Mouse (Mus musculus) inflammation-experienced regulatory T-cells, adult 16 weeks (primary cell): ENCODE data around the gene Thoc6. TPM values are rescaled to one million over a fixed set of nuclear protein-coding genes. Genes with fewer than 3 reads are reported as not detected.

Experiments used
- polyA plus RNA-seq: library from polyadenylated mRNA; unstranded; fragments of 100-300 nt; shearing (Covaris generic); gene quantifications from one replicate; pipeline ENCODE4 v1.2.1, GENCODE M21; 2017

Thoc6 gene
- polyA plus RNA-seq: 33.8 TPM

DNA sequence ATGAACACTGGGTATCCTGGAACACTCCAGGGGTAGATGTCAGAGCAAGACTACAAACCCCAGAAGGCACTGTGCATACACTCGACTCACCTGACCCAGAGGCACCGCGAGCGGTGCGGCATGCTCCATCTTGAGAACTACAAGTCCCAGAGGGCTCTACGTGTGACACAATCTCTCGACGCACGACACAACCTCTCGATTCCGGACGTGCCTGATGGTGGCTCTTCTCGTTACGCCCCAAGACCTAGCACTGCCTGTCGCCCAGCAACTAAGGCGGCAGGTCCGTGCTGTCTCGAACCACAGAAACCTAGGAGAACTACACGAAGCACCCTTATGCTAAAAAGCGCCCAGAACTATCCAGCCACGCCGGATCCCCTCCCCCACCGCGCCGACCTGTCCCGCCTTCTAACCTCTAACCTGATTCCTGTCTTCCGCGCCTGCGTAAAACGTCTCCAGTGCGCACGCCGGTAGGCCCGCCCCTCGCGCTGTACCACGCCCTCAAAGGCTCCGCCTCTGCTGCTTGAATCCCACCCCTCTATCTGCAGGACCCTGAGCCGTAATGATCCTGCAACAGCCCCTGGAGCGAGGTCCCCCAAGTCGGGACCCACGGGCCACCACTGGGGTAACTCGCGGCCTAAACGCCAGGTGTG lies at the start of gene Thoc6, which contains the start of gene Hcfc1r1:
TSS of gene Thoc6 (minus strand) at position 459 of the 650 bp plus-strand sequence.
TSS of gene Hcfc1r1 (plus strand) at position 173 of the 650 bp plus-strand sequence.

GRCm38 (mm10) chr17:23722376-23723125 lies 48.9 kb upstream of the Thoc6 start, which contains the start of gene 1520401A03Rik:
1520401A03Rik (minus strand) TSS chr17:23722783.

GRCm38 (mm10) chr17:23683856-23684672 lies 10.4 kb upstream of the Thoc6 start, which contains the start of gene Cldn9:
Cldn9 (minus strand) TSS chr17:23684026.

DNA sequence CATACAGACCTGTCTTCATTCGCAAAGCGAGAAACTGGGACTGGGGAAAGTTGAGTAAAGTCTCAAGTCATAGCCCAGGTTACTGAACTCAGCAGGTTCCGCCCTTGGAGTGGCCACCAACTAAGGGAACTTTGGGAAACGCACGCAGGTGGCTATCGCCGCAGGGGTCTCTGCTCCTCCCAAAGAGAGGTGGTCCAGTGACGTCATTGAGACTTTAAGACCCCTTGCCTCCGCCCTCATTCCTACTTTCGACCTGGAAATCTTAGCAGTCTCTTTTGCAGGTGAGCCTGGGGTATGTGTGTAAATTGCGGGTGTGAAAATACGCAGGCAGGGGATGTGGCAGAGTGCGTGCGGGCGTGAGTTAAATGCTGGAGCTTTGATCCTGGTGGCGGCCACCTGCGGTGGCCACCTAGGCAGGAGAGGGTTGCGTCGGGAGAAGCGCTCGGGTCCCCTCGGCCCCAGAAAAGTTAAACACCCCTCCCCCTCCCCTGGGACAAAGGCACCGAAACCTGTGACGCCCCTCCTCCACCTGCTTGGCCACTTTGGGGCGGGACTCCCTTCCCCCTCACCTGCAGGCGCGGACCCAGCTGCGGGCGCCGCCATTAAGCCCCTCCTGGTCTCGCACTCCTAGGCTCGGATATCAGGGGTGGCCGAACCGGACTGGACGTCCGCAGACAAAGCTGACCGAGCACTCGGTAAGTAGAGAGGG lies 5.6 kb upstream of the Thoc6 start, which contains the start of gene Cldn6:
TSS of gene Cldn6 (plus strand) at position 123 of the 709 bp plus-strand sequence.

GRCm38 (mm10) chr17:23677236-23677679 lies 3.6 kb upstream of the Thoc6 start, which contains the start of gene Tnfrsf12a:
Tnfrsf12a (minus strand) TSS chr17:23677468.

GRCm38 (mm10) chr17:23660117-23660875 lies 13.4 kb downstream of the Thoc6 start, which contains the start of gene Bicdl2:
Bicdl2 (plus strand) TSS chr17:23660506.

DNA sequence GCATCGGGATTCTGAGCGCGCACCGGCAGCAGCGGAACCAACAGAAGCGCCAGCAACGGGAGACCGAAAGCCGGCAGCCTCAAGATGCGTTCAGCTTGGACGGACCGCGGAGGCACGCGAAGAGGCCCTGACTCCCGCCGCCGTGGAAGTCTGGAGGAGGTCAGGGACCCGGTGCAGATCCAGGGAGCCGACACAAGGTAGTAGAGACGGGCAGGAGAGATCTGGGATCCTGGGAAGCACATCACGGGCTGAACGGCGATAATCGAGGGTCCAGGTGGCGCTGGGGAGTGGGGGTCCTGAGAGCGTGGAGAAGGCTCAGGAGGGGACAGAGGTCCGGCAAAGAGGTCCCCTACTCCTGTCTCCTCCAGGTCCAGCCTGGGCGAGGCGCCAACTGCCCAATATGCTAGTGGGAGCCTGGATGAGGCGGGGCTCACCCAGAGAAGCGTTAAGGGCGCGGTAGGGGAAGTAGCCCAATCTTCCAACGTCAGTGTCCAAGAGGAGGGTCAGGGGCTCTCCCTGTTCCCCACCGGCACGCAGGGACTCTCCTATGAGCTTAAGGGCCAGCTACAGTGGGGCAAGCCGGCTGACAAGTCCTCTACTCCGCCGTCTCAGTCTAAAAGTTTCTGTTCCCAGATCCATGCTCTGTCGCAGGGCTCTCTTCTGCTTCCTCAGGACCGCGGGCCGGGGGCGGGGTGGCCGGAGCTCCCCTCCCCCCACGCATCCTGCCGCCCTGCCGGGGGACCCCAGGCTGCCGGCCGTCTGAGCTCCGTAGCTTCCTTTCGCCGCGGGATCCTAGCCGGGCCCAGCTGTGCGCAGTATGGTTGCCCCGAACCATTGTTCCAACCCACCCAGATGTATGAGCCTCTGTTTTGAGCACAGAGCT lies 28.8 kb downstream of the Thoc6 start, which contains the start of gene Mmp25:
TSS of gene Mmp25 (minus strand) at position 665 of the 883 bp plus-strand sequence.

Other genes starting within 250 kb of the Thoc6 start
- gene Vmn2r117, start 194.2 kb downstream of the Thoc6 start, polyA plus RNA-seq: not detected
- 18.8 TPM for gene Zfp213, start 109.6 kb downstream of the Thoc6 start, polyA plus RNA-seq
- not detected for gene Zfp13, start 74.4 kb downstream of the Thoc6 start, polyA plus RNA-seq
- 2.0 TPM for gene Zscan10, start 73.0 kb downstream of the Thoc6 start, polyA plus RNA-seq
- 0.77 TPM for gene Mmp25, start 28.6 kb downstream of the Thoc6 start, polyA plus RNA-seq
- not detected for gene Bicdl2, start 13.4 kb downstream of the Thoc6 start, polyA plus RNA-seq
- gene Hcfc1r1, start 286 bp downstream of the Thoc6 start, polyA plus RNA-seq: 68.4 TPM
- gene Tnfrsf12a, start 3.6 kb upstream of the Thoc6 start, polyA plus RNA-seq: 9.2 TPM
- gene Cldn6, start 5.4 kb upstream of the Thoc6 start, polyA plus RNA-seq: not detected
- gene Cldn9, start 10.1 kb upstream of the Thoc6 start, polyA plus RNA-seq: not detected
- not detected for gene 1520401A03Rik, start 48.9 kb upstream of the Thoc6 start, polyA plus RNA-seq
- 28.6 TPM for gene Pkmyt1, start 52.5 kb upstream of the Thoc6 start, polyA plus RNA-seq
- gene Paqr4, start 67.0 kb upstream of the Thoc6 start, polyA plus RNA-seq: 10.4 TPM
- gene Kremen2, start 72.0 kb upstream of the Thoc6 start, polyA plus RNA-seq: 6.0 TPM
- gene Flywch1, start 97.7 kb upstream of the Thoc6 start, polyA plus RNA-seq: 34.0 TPM
- 4.5 TPM for gene Flywch2, start 112.2 kb upstream of the Thoc6 start, polyA plus RNA-seq
- gene Srrm2, start 116.7 kb upstream of the Thoc6 start, polyA plus RNA-seq: 568 TPM
- gene Elob, start 155.3 kb upstream of the Thoc6 start, polyA plus RNA-seq: 672 TPM
- gene Prss33, start 162.2 kb upstream of the Thoc6 start, polyA plus RNA-seq: 0.39 TPM
- gene Prss32, start 170.0 kb upstream of the Thoc6 start, polyA plus RNA-seq: not detected
- 6.6 TPM for gene Prss41, start 170.3 kb upstream of the Thoc6 start, polyA plus RNA-seq
- gene Prss21, start 194.2 kb upstream of the Thoc6 start, polyA plus RNA-seq: not detected
- not detected for gene Dcpp1, start 207.0 kb upstream of the Thoc6 start, polyA plus RNA-seq
- not detected for gene Dcpp2, start 207.0 kb upstream of the Thoc6 start, polyA plus RNA-seq
- gene Dcpp3, start 243.6 kb upstream of the Thoc6 start, polyA plus RNA-seq: not detected